Mouse (Mus musculus) yolk sac, embryonic 10.5 days (tissue): Measurements from ENCODE around the gene Gab1.

ENCODE experiments used
- DNase-seq: peaks from one replicate; pipeline ENCODE4 v3.0.0-alpha.2; 2017; ENCODE audit warnings: low spot score

Gene Gab1

DNA sequence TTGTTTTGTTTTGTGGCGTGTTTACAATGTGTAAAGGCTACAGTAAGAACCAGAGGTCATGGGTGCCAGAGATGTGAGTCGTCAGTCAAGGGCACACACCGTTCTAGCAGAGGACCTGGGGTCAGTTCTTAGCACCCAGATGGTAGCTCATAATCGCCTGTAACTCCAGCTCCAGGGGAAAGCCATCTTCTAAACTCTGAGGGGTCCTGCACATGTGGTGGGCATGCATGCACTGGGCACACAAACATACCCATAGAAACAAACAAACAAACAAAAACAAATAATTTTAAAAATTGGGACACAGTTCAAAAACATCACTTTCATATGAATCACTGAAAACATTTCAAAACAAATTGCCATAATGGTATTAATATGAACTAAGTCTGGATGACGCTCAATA is 69.9 kb downstream of the Gab1 start:
- no peak for DNase-seq

DNA sequence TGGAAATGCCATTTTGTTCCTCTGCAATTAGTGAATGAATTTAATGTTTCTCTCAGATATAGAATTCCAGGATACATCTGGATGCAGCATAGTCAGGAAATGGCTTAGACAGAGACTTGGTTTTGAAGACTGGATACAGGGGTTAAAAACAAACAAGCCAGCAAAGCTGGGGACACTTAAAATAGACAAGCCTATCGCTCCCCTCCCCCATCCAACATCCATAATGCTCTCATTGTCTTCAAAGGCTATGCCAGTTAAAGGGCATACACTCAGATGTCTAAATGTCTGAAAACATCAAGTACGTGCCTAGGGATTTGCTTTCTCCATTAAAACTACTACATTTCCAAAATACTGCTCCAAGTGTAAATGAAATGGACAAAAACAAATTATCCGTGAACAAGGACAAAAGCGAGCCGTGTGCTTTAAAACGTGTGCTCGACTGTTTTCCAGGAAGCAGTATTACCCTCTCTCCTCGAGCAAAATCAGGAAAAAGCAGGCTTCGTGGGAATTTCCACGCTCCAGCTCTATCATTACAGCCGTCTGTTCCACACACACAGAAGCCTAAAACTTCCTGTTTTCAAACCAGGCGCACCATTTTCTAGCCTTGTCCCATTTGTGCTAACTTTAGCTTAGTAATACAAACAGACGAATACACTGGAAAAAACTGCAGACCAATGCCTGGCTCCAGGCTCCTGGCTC is 72.4 kb downstream of the Gab1 start:
- DNase-seq, result peak; percentile 30

DNA sequence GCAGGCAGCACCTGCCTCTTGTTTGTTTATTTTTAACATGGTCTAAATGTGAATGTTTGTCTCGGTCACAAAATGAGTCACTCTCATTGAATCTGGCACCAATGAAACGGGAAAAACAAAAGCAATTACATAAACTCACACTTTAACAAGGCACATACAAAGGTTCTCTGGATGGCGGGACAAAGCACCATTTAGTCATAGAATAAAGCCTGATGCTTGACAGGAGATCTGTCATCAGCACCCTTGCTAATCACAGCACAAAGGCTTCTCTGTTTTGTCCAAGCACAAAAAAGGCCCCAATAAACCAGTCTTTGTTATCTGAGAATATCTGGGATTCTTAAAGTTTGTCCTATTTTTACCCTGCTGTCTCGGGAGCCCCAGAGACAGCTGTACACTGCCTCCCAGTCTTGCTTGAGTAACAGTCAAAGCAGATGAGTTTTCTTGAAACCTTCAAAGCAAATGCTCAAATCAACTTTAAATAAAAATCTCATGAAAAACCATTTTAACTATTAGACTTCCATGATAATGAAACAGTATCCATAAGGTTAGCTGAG is 76.2 kb downstream of the Gab1 start:
- no peak for DNase-seq

DNA sequence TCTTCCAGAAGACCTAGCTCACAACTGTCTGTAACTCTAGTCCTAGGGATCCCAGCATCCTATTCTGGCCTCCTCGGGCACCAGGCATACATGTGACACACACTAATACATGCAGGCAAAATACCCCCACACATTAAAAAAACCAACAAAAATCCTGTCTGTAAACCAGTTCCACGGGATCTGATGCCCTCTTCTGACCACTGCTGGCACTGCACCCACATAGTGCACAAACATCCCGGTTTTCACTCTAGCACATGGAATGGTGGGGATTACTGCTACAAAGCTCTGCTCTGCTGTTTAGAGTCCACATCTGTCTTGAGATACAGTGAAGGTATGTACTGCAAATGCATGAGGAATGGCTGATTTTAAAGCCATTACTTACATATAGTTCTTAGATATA is 81.5 kb downstream of the Gab1 start:
- DNase-seq, result no peak

DNA sequence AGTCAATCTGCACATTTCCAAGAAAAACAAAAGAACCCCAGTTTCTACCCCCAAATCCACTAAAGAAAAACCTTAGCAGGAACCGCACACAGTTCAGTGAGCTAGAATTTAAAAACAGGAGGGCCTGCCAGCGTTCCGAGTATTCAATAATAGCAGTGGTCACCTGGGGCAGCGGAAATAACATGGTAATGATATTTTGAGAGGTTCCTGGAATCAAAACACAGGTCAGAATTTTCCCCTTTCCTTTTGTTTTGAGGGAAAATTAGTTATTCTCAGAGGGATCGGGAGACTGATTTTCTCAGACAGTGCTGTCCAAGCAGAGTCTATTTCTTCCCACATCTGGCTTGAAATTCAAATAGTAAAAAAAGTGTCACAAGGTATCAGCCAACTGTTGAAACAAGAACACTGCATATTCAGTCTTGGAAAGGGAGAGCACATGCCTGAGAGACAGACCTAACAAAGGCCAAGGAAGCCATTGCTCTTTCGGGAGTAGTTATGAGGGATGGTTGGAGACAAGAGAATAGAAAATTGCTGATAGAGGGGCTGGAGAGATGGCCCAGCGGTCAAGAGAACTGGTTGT is 82.0 kb downstream of the Gab1 start:
- no peak for DNase-seq

DNA sequence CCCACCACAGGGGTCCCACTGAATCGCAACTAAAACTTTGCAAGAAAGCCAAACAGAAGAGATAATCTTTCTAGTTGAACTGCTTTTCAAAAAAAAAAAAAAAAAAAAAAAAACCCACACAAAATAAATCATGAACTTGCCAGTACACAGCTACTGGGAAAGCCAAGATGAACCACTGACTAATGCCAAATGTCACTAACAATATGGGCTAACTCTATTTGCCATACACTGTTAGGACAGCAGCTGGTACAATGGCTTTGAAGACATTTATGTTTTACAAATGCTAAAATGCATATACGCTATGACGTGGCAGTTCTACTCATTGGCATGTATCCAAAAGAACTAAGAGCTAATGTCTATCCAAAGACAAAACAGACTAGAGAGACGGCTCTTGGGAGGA is 84.2 kb downstream of the Gab1 start:
- DNase-seq, result no peak

DNA sequence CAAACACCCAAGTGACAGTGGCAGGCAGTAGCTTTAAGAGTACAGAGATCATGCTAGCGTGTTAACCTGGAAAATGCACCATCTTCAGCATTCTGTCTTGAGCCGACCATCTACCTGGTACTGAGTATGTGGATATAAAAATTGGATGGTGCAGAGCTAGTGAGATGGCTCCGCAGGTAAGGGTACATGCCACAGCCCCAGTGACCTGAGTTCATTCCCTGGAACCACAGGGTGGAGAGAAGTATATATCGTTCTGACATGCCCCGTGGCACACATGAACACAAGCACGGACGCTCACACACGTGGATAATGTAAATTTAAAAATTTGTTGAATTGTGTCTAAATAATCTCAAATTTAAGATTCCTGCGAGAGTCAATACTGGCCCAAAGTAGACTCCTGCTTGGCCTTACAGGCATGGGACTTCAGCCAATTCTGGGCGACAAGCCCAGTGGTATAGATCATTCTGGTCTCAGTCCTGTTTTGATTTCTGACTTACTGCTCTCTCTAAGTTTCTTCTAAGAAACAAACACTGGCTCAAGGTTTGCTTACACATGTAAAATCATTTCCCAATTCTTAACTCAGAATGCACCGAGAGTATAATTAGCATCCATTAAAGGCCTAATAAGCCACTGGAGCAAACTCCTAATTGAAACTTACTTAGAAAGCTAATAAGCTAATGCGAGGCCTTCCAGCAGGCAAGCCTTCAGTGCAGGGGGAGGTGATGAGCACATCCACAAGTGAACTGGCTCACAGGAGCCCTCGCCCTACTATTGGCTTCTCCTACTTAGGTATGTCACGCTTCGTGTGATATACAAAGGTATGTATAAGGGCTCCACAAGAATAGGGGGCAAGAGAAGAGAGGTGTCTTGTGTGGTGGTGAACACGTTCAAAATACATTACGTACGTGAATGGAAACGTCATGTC is 85.5 kb downstream of the Gab1 start:
- DNase-seq, result no peak

DNA sequence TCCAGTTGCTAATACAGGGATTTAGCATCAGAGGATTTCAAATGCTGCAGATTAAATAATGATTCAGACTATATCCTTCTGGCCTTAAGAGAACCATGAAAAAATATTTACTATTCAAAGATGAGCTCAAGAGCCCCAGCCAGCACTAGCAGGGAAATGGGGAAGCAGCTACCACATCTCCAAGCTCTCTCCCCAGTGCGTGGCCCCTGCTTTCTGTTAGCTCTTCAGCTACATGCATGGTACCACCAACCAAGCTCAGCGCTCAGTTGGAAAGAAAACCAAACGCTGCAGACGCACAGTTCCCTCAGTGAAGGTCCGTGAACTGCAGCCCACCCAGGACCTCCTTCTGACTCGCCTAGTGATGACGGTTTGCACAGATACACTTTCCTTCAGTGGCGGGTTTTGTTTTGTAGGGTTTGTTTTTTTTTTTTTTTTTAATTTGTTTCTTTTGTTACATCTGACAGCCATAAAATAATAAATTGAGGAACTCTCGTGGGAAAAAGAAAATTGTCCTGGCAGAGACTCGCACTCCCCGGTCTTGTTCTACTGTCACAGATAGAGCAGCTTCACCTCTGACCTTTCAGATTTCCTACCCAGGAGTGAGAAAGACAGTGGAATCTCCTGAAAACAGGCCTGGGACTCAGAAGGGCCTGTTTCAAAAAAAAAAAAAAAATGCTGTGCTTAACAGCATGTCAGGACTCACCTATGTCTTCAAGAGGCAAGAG is 86.4 kb downstream of the Gab1 start:
- no peak for DNase-seq

DNA sequence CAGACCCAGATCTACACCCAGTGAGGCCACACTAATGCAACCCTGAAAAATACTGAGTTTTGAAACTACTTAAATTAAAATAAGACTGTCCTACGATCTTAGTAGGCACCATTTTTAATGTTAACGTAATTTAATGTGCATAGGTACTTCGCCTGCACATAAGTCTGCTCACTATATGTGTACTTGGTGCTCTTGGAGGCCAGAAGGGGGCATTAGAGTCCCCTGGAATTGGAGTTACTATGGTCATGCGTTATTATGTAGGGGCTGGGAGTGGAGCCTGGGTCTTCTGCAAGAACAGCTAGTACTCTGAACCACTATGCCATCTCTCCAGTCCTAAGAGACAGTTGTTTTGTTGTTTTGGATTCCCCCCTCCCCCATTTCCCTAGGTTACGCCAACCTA is 88.1 kb downstream of the Gab1 start:
- DNase-seq, result no peak

DNA sequence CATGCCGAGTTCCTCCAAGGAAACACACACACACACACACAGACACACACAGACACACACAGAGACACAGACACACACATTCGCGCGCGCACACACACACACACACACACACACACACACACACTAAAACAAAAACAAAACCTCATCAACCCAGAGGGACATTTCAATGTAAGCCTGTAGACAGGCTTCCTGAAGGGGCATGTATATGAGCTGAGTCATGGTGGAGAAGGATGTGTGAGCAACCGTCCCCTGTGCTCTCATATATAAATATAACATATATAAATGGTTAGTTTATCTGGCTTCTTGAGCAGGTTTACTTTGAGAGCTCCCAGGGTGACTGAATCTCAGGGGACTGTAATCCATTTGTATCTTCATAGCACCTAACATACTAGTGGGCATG is 91.0 kb downstream of the Gab1 start:
- DNase-seq, result no peak

DNA sequence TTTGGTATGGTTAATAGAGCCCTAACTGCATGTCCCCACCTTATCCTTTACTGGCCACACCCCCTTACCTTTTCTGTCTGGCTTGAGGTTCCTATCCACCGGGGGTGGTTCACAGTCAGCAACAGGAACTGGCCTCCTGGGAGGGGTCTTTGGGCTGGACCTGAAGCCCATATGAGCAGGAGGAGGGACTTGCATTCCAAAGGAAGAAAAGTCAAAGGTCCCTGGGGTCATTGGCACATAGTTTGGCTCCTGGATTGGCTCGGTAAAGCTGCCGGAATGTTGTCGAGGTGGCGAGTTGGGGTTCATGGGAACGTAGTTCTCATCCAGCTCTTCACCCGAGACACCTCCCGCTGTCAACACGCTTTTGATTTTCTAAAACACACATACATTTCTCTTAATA is 95.8 kb downstream of the Gab1 start:
- DNase-seq, result peak; percentile 47

DNA sequence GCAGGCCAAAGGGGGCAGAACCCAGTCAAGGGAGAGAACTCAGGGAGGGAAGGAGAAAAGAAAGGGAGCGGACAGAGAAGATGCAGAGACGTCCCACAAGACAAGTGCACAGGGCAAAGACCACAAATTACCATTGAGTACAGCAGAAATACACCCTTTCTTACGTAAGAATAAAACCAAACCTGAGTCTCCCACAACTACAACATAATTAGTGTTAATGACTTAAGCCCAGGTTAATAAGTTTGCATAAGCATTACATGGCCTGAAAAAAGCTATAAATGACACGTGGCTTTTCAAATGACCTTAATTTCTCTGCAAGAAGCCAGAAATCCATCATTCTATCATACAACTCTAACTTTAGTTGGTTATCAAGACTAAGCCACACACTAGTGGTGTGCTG is 97.0 kb downstream of the Gab1 start:
- no peak for DNase-seq

DNA sequence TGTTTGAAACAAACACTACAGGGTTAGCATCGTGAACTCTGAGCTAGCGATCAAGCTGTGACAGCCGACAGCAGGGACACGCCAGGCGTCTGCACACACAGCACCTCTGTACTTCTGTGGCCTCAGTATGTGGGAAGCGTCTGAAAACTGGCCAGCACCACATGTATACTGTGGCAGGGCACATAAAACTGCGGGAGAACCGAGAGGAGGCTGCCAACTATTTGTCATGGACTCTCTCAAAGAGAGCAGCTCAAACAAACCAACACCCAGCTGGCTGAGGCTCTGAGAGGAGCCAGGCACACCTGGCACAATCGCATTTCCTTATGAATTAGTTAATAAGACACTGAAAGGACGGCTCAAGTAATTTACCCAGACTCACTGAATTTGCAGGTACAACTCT is 99.0 kb downstream of the Gab1 start:
- no peak for DNase-seq

DNA sequence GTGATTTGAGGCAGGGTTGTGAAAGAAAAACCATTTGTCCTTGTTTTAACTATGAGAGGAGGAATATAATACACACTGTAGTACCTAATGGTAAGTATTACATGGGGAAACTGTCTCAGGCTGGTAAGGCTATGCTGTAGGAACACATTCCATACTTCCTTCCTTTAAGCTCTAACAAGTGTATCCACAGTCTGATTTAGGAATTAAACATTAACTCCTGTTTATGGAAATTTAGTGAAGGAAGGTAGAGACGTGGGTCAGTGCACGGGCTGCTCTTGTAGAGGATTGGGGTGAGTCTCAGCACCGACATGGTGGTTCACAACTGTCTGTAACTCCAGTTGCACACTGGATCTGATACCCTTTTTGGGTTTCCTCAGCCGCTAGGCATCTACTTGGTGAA is 100.0 kb downstream of the Gab1 start:
- no peak for DNase-seq

DNA sequence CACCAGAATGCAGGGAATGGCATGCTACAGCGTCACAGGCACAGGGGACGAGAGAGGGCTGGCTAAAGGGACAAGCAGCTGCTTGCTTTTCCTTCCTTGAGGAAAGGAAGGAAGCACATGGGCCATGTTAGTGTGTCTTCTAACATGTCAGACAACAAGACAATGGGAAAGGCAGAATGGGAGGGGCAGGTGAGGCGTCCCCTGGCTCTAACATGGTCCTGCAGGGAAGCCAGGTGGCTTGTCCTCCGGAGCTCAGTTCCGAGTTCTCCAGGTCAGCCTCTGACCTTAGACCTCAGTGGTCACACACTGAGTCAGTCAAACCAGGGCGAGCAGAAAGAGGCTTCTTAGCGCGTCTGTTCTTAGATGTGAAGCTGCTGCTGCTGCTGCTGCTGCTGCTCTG is 103.9 kb downstream of the Gab1 start:
- peak; percentile 43 for DNase-seq

DNA sequence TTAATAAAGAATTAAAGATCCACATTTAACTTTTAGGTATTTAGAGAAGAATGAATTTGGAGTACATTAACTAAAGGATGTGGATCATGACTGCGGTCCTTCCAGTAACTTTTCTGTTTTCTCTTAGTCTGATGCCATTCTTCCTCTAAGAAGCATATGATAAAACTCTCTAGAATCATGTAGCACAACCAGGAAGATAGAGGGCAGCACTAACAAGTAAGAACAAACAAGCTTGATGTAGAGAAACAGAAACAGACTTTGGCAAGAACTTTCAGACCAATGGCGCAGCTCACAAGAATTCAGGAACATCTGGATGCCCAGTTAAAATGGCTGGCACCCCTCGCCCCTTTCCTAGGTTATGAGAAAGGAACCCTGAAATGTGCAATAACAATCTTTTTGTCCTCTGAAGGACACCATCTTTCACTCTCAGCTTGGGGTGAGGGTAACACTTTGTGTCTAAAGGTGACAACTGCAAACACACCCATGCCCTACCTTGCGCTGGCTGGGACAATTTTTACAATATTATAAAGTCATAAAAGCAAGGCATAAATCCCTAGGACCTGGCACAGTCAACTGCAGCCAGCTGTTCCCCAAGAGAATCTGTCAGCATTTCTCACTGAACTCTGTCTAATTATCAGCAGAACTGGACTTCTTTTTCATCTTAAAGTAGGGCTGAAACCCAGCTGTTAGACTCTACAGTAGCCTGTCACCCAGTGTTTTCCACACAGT is 107.4 kb downstream of the Gab1 start:
- DNase-seq, result no peak

DNA sequence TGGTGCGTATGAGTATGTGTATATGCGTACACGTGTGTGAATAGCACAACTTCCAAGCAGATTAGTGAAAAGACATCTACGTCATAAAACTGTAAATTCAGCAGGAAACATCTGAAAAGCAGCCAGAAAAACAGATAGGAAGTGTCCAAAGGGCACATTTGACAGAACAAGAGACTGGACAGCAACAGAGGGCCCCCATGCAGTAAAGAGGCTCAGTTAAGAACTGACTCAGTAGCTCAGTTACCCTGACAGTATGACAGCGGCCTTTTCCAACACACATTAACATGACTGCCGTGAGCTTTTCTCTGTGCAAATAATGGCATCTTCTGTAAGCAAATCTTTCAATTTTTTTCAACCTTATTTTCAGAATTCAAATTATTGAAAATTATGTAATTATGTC is 111.9 kb downstream of the Gab1 start:
- no peak for DNase-seq

DNA sequence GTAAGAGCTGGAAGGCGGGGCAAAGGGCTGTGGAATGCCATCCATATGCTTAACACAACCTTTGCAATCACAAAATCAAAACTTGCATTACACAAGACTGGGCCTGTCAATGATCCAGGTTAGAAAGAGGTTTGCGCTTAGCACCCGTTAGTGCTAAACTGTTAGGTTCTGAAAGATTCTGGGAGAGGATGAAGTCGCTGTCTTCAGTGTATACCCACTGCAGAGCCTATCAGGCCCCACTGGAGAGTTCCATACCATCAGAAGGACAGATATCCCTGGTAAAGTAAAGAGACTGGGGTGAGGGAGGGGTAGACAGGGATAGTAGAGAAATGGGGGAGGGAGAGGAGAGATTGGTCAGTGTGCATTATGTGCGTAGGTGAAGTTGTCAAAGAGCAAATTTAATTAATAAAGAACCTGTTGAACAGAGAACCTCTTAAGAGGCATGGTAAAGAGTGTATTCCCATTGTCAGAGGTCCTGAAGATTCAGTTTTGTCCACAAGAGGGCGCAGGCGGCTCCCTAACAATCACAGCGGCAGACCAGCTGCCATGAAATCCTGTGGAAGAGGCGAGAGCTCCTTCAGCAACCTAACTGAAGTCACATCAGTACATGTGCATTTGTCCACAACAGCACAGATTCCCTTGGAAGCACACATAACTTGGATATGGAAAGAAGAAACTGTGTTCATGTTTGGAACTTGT is 127.2 kb downstream of the Gab1 start:
- DNase-seq, result peak; percentile 64

DNA sequence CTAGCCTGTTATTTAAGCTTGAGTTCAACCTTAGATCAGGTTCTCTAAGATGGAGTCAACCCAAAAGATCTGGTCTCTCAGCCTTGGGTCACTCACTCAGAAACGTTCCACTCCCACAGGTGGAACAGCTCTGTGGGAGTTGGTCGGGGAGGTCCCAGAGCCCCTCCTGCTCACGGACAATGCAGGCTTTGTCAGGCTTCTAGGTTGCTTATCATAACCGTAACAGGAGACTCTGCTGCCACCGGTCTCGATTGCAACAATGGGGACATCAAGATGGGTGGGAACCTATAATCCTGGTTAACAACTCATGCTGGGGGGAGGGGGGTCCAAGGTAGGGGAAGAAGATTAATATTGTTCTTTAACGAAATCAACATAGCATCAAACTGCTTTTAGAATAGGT is 127.9 kb downstream of the Gab1 start:
- no peak for DNase-seq

DNA sequence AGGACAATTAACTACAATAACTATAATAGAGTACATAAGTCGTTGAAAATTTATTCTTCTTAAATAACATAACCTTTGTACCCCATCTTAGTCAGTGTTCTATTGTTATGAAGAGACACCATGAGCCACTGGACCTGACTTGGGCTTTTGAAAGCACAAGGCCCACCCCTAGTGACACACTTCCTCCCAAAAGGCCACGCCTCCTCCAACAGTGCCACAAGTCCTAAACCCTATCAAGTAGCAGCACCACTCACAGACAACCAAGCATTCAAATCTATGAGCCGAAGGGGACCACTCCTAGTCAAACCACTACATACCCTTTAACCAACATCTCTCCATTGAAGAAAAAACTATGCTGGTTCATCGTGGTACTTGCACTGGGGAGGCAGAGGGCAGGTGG is 131.2 kb downstream of the Gab1 start:
- DNase-seq, result no peak

DNA sequence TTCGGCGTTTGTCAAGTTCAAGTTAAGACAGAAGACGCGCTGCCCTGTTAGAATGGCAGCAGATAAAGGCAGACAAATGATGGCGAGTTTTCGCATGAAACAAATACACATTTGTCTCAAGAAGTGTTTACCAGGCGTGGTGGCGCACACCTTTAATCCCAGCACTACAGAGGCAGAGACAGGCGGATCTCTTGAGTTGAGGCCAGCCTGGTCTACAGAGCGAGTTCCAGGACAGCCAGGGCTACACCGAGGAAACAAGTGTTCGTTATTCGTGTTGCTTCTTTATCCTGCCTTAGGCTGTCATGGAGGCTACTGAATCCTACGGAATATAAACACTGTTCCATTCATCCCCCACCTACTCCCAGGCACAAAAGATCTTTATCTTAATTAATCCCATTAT is 140.4 kb downstream of the Gab1 start:
- DNase-seq, result no peak
